Mouse (Mus musculus) heart, embryonic 11.5 days (tissue): ENCODE results near the gene Glra3. TPM values are rescaled to one million over a fixed set of nuclear protein-coding genes. Genes with fewer than 3 reads are reported as not detected.

ENCODE experiments used
- ATAC-seq: fragments of 200-750 bp; cut with Nextera tagmentation; replicated peaks from 2 replicates; pipeline ENCODE4 v1.8.0; 2017; ENCODE audit warnings: moderate library complexity; ENCODE audit not compliant: insufficient number of reproducible peaks, low FRiP score, low TSS enrichment
- H3K27ac ChIP-seq: fragments of 300-500 bp; sonication (generic); 2 replicates; pipeline ENCODE4 v1.5.1; 2014; ENCODE audit warnings: mild to moderate bottlenecking, low read depth, low read length
- H3K27me3 ChIP-seq: fragments of 300-500 bp; sonication (generic); 2 replicates; pipeline ENCODE4 v1.6.1; 2014; ENCODE audit warnings: mild to moderate bottlenecking, low read length, mixed read lengths; ENCODE audit not compliant: control insufficient read depth, insufficient read depth
- H3K36me3 ChIP-seq: fragments of 300-500 bp; sonication (generic); 2 replicates; pipeline ENCODE4 v1.6.1; 2014; ENCODE audit warnings: mild to moderate bottlenecking, low read length, moderate library complexity, mixed read lengths; ENCODE audit not compliant: control insufficient read depth, insufficient read depth
- H3K4me1 ChIP-seq: fragments of 300-500 bp; sonication (generic); 2 replicates; pipeline ENCODE4 v1.6.1; 2014; ENCODE audit warnings: low read length; ENCODE audit not compliant: control insufficient read depth, insufficient read depth
- H3K4me2 ChIP-seq: fragments of 300-500 bp; sonication (generic); 2 replicates; pipeline ENCODE4 v1.6.1; 2014; ENCODE audit warnings: mild to moderate bottlenecking, moderate library complexity
- H3K4me3 ChIP-seq: fragments of 300-500 bp; sonication (generic); 2 replicates; pipeline ENCODE4 v1.5.1; 2014; ENCODE audit warnings: low read depth, low read length
- H3K9ac ChIP-seq: fragments of 300-500 bp; sonication (generic); 2 replicates; pipeline ENCODE4 v1.6.1; 2014; ENCODE audit warnings: mild to moderate bottlenecking, low read depth, low read length, moderate library complexity
- H3K9me3 ChIP-seq: fragments of 300-500 bp; sonication (generic); replicated peaks from 2 replicates; pipeline ENCODE4 v1.6.1; 2016; ENCODE audit warnings: low read length; ENCODE audit not compliant: control insufficient read depth
- WGBS: fragments of 180-500 bp; shearing (Covaris S2); extraction: QIAGEN DNeasy Blood & Tissue Kit; methylation state at CpG from one replicate; pipeline ENCODE4 v1.1.7; 2014; ENCODE audit not compliant: insufficient replicate concordance; 5-methylcytosine and 5-hydroxymethylcytosine counted together
- polyA plus RNA-seq: library from polyadenylated mRNA; unstranded; fragments of >200 nt; fragmentation: Nextera tagmentation; extraction: Ambion mirVana; gene quantifications from 2 replicates; pipeline ENCODE4 v1.2.1, GENCODE M21; 2014

The Glra3 gene
- polyA plus RNA-seq, 1 experiment from 2014 or later = 0.07 TPM

GRCm38 (mm10) chr8:56083654-56084053, 143.4 kb downstream of the Glra3 start:
- no peaks in the 10 kb centered on the region for H3K9me3 ChIP-seq
- no peak overlapping the region for H3K4me2 ChIP-seq
- H3K4me1 ChIP-seq = no peaks in the 10 kb centered on the region
- H3K27ac ChIP-seq = no peak overlapping the region
- no peaks in the 10 kb centered on the region for H3K36me3 ChIP-seq
- no peak overlapping the region for H3K4me3 ChIP-seq
- no peaks in the 10 kb centered on the region for H3K27me3 ChIP-seq
- ATAC-seq = no peak
- no peak overlapping the region for H3K9ac ChIP-seq

GRCm38 (mm10) chr8:56094385-56094784, 154.1 kb downstream of the Glra3 start:
- no peaks in the 10 kb centered on the region for H3K36me3 ChIP-seq
- no peak for ATAC-seq
- no peak overlapping the region for H3K9ac ChIP-seq
- no peak overlapping the region for H3K4me2 ChIP-seq
- no peak overlapping the region for H3K4me3 ChIP-seq
- H3K27me3 ChIP-seq = no peaks in the 10 kb centered on the region
- no peaks in the 10 kb centered on the region for H3K4me1 ChIP-seq
- no peak overlapping the region for H3K27ac ChIP-seq
- no peaks in the 10 kb centered on the region for H3K9me3 ChIP-seq

GRCm38 (mm10) chr8:56110296-56110695, 170.0 kb downstream of the Glra3 start:
- no peaks in the 10 kb centered on the region for H3K36me3 ChIP-seq
- no peak overlapping the region for H3K27ac ChIP-seq
- H3K4me3 ChIP-seq = no peak overlapping the region
- H3K27me3 ChIP-seq = no peaks in the 10 kb centered on the region
- no peaks in the 10 kb centered on the region for H3K4me1 ChIP-seq
- H3K4me2 ChIP-seq = no peak overlapping the region
- WGBS = 79% methylated on average over 6 of the region's 6 CpGs
- no peak overlapping the region for H3K9ac ChIP-seq
- H3K9me3 ChIP-seq = no peaks in the 10 kb centered on the region
- ATAC-seq = no peak

GRCm38 (mm10) chr8:56129357-56129756, 189.1 kb downstream of the Glra3 start:
- Histone ChIP-seq H3K4me2 (no peak overlapping the region), H3K9me3 (no peaks in the 10 kb centered on the region), H3K27ac (no peak overlapping the region), H3K27me3 (no peaks in the 10 kb centered on the region), H3K4me1 (no peaks in the 10 kb centered on the region), H3K9ac (no peak overlapping the region), H3K36me3 (no peaks in the 10 kb centered on the region), H3K4me3 (no peak overlapping the region)
- WGBS = 74% methylated on average over 2 of the region's 2 CpGs
- ATAC-seq = no peak

GRCm38 (mm10) chr8:56150697-56151096, 210.4 kb downstream of the Glra3 start:
- Histone ChIP-seq H3K9ac (no peak overlapping the region), H3K27me3 (no peaks in the 10 kb centered on the region), H3K36me3 (no peaks in the 10 kb centered on the region), H3K4me3 (no peak overlapping the region), H3K9me3 (no peaks in the 10 kb centered on the region), H3K27ac (no peak overlapping the region), H3K4me2 (no peak overlapping the region), H3K4me1 (no peaks in the 10 kb centered on the region)
- WGBS = 67% methylated on average over 1 of the region's 1 CpGs
- ATAC-seq = no peak

GRCm38 (mm10) chr8:56151574-56151973, 211.3 kb downstream of the Glra3 start:
- H3K27me3 ChIP-seq = no peaks in the 10 kb centered on the region
- H3K36me3 ChIP-seq = no peaks in the 10 kb centered on the region
- no peak overlapping the region for H3K4me3 ChIP-seq
- ATAC-seq = no peak
- H3K9me3 ChIP-seq = no peaks in the 10 kb centered on the region
- 77% methylated on average over 5 of the region's 5 CpGs for WGBS
- no peak overlapping the region for H3K27ac ChIP-seq
- H3K9ac ChIP-seq = no peak overlapping the region
- no peak overlapping the region for H3K4me2 ChIP-seq
- no peaks in the 10 kb centered on the region for H3K4me1 ChIP-seq

- ATAC-seq = no peak
- no peak overlapping the region for H3K4me2 ChIP-seq
- H3K4me1 ChIP-seq = no peaks in the 10 kb centered on the region
- H3K27me3 ChIP-seq = no peaks in the 10 kb centered on the region
- 24% methylated on average over 2 of the region's 2 CpGs for WGBS
- no peak overlapping the region for H3K4me3 ChIP-seq
- no peaks in the 10 kb centered on the region for H3K9me3 ChIP-seq
- H3K9ac ChIP-seq = no peak overlapping the region
- H3K27ac ChIP-seq = no peak overlapping the region
- no peaks in the 10 kb centered on the region for H3K36me3 ChIP-seq
Observed at GRCm38 (mm10) chr8:56158966-56159365, 218.7 kb downstream of the Glra3 start.

Other genes with a start within 250 kb of the Glra3 start
- gene Adam29, start 33.5 kb upstream of the Glra3 start, polyA plus RNA-seq = not detected in 2 replicates